Mouse (Mus musculus) ES-CJ7 (cell line): ENCODE measurements around the gene Gm20878.
"Not testable (repeated sequence)": the region's sequence is repeated elsewhere in the genome, so short reads cannot be mapped to it uniquely, and the experiment has no call there.

ENCODE experiments used
- DNase-seq: peaks from one replicate; pipeline ENCODE4 v3.0.0; 2011; ENCODE audit warnings: low read depth, low spot score

Gene Gm20878

GRCm38 (mm10) chr4:41941272-41941671 is at the start of gene Gm20878:
Gene Gm20878, plus strand, starts transcription at chr4:41941572.
- not testable (repeated sequence) for DNase-seq

- not testable (repeated sequence) for DNase-seq
Measured at GRCm38 (mm10) chr4:41903310-41903709, 38.1 kb upstream of the Gm20878 start, which contains the start of gene Gm21541. Gene Gm21541, plus strand, starts transcription at chr4:41903610.

GRCm38 (mm10) chr4:41965758-41966157 is 24.4 kb downstream of the Gm20878 start, which contains the start of gene Fam205a4:
Gene Fam205a4, plus strand, starts transcription at chr4:41966058.
- DNase-seq, result not testable (repeated sequence)
